16 mouse cellular contexts compared by ENCODE assay signal in genomic region chr13:71034926-71035687, GRCm38 (mm10).
"Had no signal": no experiment of that assay in that cellular context is flagged by ENCODE, and none has a peak within 500 bp of the region (broad histone marks: within the 10 kb centered on the region; RNA-seq: fewer than 3 reads in every experiment).

No protein-coding gene starts in this region.

- H3K9ac ChIP-seq: liver, embryonic 13.5 days; liver, postnatal 0 days; lung, embryonic 15.5 days; neural tube, embryonic 13.5 days; stomach, embryonic 15.5 days had no signal

- H3K36me3 ChIP-seq: limb, embryonic 10.5 days; liver, embryonic 13.5 days; lung, embryonic 15.5 days; neural tube, embryonic 13.5 days; stomach, embryonic 15.5 days had no signal

- H3K4me2 ChIP-seq: liver, embryonic 13.5 days; lung, embryonic 15.5 days; neural tube, embryonic 13.5 days; stomach, embryonic 15.5 days had no signal

- H3K27me3 ChIP-seq: liver, embryonic 13.5 days; lung, embryonic 15.5 days; megakaryocyte, embryonic 14.5 days; neural tube, embryonic 13.5 days; stomach, embryonic 15.5 days had no signal

- H3K9me3 ChIP-seq: limb, embryonic 10.5 days; liver, embryonic 13.5 days; lung, embryonic 15.5 days; neural tube, embryonic 13.5 days; stomach, embryonic 15.5 days had no signal

- DNase-seq: kidney, adult 8-10 months; kidney, postnatal 25 days; liver, embryonic 13.5 days; liver, postnatal 0 days; lung, postnatal 14 days; retina, postnatal 1 day; thymus, postnatal 4 days had no signal

- H3K4me1 ChIP-seq: limb, embryonic 10.5 days; liver, embryonic 13.5 days; lung, embryonic 15.5 days; megakaryocyte, embryonic 14.5 days; stomach, embryonic 15.5 days had no signal

- H3K27ac ChIP-seq: left cerebral cortex, adult 2 months; limb, embryonic 10.5 days; liver, embryonic 13.5 days; lung, embryonic 15.5 days; macrophage; neural tube, embryonic 13.5 days; stomach, embryonic 15.5 days had no signal

- ATAC-seq: inflammation-experienced regulatory T-cells, adult 6 months; intestine, postnatal 0 days; liver, postnatal 0 days had no signal

- H3K4me3 ChIP-seq: left cerebral cortex, adult 2 months; limb, embryonic 10.5 days; liver, embryonic 13.5 days; lung, embryonic 15.5 days; megakaryocyte, embryonic 14.5 days; neural tube, embryonic 13.5 days; stomach, embryonic 15.5 days had no signal
